Mouse (Mus musculus) thymus, adult 2 months (tissue): Measurements from ENCODE around the gene Shroom3.

Experiments used
- CTCF ChIP-seq: fragments of 200-500 bp; IDR thresholded peaks from 2 replicates; pipeline ENCODE4 v1.5.1; 2012; ENCODE audit warnings: mild to moderate bottlenecking, control low read depth, low read length, moderate library complexity, borderline replicate concordance; ENCODE audit not compliant: control insufficient read depth, poor library complexity, insufficient read depth; ENCODE audit errors: extremely low read depth
- POLR2A ChIP-seq: fragments of 200-500 bp; IDR thresholded peaks from 2 replicates; pipeline ENCODE4 v1.6.1; 2012; ENCODE audit warnings: mild to moderate bottlenecking, low read length, control low read depth, moderate library complexity; ENCODE audit not compliant: control insufficient read depth, poor library complexity, insufficient read depth; ENCODE audit errors: extremely low read depth

DNA sequence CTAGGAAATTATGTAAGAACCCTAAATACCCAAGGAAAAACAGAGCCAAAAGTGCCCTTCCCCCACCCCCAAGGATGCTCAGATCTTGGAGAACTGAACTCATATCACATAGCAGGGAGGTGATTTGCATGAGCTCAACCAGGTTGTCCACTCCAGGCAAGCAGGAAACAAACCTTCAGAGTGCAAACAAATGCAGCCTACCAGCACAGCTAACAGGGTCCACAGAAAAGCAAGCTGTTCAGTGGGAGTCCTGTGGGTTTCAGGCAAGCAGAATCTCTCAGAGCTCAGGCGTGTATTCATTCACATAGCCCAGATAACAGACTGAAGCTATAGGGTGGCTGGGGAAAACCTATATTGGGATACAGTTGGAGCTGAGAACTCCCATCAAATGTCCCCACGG is 286.7 kb downstream of the Shroom3 start:
- TF ChIP-seq POLR2A = no peak
- no peak for TF ChIP-seq CTCF
